Mouse (Mus musculus) ES-Bruce4 (cell line): Measurements from ENCODE around the gene Rfx5. TPM values are rescaled to one million over a fixed set of nuclear protein-coding genes. Genes with fewer than 3 reads are reported as not detected.

Experiments used
- H3K27ac ChIP-seq: 2 replicates; pipeline ENCODE4 v1.5.1; 2012; ENCODE audit warnings: low read length, inconsistent platforms; ENCODE audit not compliant: insufficient read depth
- H3K27me3 ChIP-seq: 2 replicates; pipeline ENCODE4 v1.6.1; 2012; ENCODE audit warnings: mild to moderate bottlenecking, low read length, inconsistent platforms; ENCODE audit not compliant: control insufficient read depth, poor library complexity, insufficient read depth, severe bottlenecking
- H3K36me3 ChIP-seq: 2 replicates; pipeline ENCODE4 v1.6.1; 2012; ENCODE audit warnings: inconsistent platforms, mild to moderate bottlenecking, low read length, moderate library complexity; ENCODE audit not compliant: control insufficient read depth, poor library complexity, insufficient read depth, severe bottlenecking
- H3K4me1 ChIP-seq: one replicate; pipeline ENCODE4 v1.8.1; 2011; ENCODE audit warnings: low read length; ENCODE audit not compliant: control insufficient read depth, insufficient read depth
- H3K4me3 ChIP-seq: 2 replicates; pipeline ENCODE4 v1.5.1; 2011; ENCODE audit warnings: low read depth, mild to moderate bottlenecking, low read length
- H3K9ac ChIP-seq: 2 replicates; pipeline ENCODE4 v1.6.1; 2012; ENCODE audit warnings: low read depth, mild to moderate bottlenecking, inconsistent platforms; ENCODE audit not compliant: poor library complexity, severe bottlenecking
- H3K9me3 ChIP-seq: replicated peaks from 2 replicates; pipeline ENCODE4 v1.6.1; 2012; ENCODE audit warnings: mild to moderate bottlenecking, low read length, inconsistent platforms; ENCODE audit not compliant: control insufficient read depth, poor library complexity, insufficient read depth, severe bottlenecking
- CTCF ChIP-seq: IDR thresholded peaks from one replicate; pipeline ENCODE4 v1.8.1; 2011; ENCODE audit warnings: low read depth, low read length
- EP300 ChIP-seq: IDR thresholded peaks from 2 replicates; pipeline ENCODE4 v1.6.1; 2011; ENCODE audit warnings: low read depth, low read length; ENCODE audit not compliant: insufficient read depth
- POLR2A ChIP-seq: IDR thresholded peaks from one replicate; pipeline ENCODE4 v1.8.1; 2011; ENCODE audit warnings: low read length; ENCODE audit not compliant: insufficient read depth
- polyA plus RNA-seq: library from polyadenylated mRNA; stranded (reverse); fragments of >200 nt; gene quantifications from 2 replicates; pipeline ENCODE4 v1.2.4, GENCODE M21; 2011; ENCODE audit warnings: low read depth; ENCODE audit not compliant: missing spikeins, insufficient read depth, insufficient read length

Gene Rfx5
- polyA plus RNA-seq, 1 experiment, result 24.8 TPM

DNA sequence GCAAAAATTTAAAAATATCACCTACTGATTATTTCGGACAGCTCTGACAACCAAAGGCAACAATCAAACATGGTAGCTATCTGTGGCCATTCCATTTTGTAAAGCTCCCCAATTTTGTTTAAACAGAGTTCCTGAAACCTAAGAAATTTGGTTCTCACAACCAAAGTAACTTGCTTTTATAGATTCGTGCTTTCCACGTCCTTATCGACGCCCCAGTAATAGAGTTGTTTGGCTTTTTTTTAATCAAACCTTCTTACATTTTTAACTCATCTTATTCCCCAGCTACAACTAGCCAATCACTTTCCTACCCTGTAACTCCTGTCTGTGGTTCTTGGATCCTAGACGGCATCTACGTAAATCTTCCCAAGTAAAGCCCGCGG, 501 bp upstream of the Rfx5 start:
- no peak for TF ChIP-seq POLR2A
- no peak for TF ChIP-seq CTCF
- no peak for TF ChIP-seq EP300
- Histone ChIP-seq H3K36me3 (peaks cover 26% of the 10 kb centered on the region), H3K4me3 (peak overlapping the region; percentile 72), H3K9ac (peak overlapping the region; percentile 92), H3K9me3 (no peaks in the 10 kb centered on the region), H3K27ac (peak overlapping the region; percentile 34; the same call in 1 of the 2 replicates), H3K27me3 (no peaks in the 10 kb centered on the region), H3K4me1 (no peaks in the 10 kb centered on the region)

DNA sequence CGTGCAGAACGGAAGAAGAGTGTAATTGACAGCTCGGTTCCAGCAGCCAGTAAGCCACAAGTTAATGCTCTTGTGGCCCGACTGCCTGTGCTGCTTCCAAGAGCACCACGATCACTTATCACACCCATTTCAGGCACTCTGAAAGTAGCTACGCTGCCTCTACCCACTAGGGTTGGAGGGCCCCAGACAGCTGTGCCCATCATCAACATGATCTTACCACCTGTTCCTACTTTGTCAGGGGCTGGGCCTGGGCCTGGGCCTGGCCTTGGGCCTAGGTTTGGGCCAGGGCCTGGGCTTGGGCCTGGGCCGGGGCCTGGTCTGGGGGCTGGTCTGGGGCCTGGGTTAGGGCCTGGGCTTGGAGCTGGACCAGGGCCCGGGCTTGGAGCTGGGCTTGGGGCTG, 4.4 kb downstream of the Rfx5 start:
- H3K9me3 ChIP-seq, result no peaks in the 10 kb centered on the region
- no peak overlapping the region for H3K4me3 ChIP-seq
- H3K9ac ChIP-seq, result no peak overlapping the region
- peaks cover 31% of the 10 kb centered on the region for H3K36me3 ChIP-seq
- TF ChIP-seq CTCF (no peak), EP300 (no peak), POLR2A (no peak)
- peaks cover 3% of the 10 kb centered on the region for H3K4me1 ChIP-seq
- no peak overlapping the region for H3K27ac ChIP-seq
- H3K27me3 ChIP-seq, result no peaks in the 10 kb centered on the region

DNA sequence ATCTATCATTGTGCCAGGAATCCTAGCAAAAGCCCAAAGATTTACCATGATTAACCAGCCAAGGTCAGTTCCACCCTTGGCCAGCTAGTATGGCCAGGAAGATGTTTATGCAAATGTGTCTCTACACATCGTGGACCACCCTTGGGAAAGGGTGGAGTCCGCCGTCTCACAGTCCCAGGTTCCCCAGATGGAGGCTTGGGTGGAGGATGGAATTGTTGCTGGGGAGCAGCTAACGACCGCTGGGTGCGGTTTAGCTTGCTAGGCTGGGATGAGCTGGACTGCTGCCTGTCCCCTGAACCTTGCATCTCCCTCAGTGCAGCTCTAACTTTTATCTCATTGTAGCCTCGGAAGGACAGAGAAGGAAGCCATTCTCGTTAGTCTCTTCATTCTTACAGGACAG, 6.0 kb downstream of the Rfx5 start:
- H3K27ac ChIP-seq, result peak overlapping the region; percentile 73
- no peak overlapping the region for H3K9ac ChIP-seq
- no peak overlapping the region for H3K4me3 ChIP-seq
- no peaks in the 10 kb centered on the region for H3K9me3 ChIP-seq
- H3K4me1 ChIP-seq, result peaks cover 3% of the 10 kb centered on the region
- TF ChIP-seq EP300 (peak; percentile 79; the same call in 1 of the 2 replicates), POLR2A (no peak)
- no peaks in the 10 kb centered on the region for H3K27me3 ChIP-seq
- H3K36me3 ChIP-seq, result peaks cover 31% of the 10 kb centered on the region

DNA sequence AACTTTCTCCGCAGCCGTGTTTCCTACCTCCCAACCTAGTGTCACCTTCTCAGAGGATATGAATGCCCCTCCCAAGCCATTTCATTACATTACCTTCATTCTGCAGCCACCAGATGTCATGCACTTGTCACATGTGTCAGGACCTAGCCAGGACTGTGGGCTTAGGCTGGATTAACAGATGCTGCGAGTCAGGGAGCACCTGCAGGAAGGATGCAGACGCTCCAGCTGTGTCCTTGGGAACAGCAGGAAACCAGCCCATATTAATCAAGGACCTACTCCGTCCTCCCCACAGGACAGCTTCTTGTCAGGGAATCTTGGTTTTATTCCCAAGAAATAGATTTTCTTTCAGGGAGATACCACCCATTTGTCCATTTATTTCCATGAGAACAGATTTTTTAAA, 6.4 kb downstream of the Rfx5 start:
- no peak overlapping the region for H3K4me3 ChIP-seq
- peaks cover 31% of the 10 kb centered on the region for H3K36me3 ChIP-seq
- peak; percentile 62; the same call in 1 of the 2 replicates for TF ChIP-seq EP300
- no peak for TF ChIP-seq CTCF
- no peak for TF ChIP-seq POLR2A
- peak overlapping the region; percentile 73 for H3K27ac ChIP-seq
- peaks cover 3% of the 10 kb centered on the region for H3K4me1 ChIP-seq
- no peaks in the 10 kb centered on the region for H3K9me3 ChIP-seq
- no peak overlapping the region for H3K9ac ChIP-seq
- H3K27me3 ChIP-seq, result no peaks in the 10 kb centered on the region

DNA sequence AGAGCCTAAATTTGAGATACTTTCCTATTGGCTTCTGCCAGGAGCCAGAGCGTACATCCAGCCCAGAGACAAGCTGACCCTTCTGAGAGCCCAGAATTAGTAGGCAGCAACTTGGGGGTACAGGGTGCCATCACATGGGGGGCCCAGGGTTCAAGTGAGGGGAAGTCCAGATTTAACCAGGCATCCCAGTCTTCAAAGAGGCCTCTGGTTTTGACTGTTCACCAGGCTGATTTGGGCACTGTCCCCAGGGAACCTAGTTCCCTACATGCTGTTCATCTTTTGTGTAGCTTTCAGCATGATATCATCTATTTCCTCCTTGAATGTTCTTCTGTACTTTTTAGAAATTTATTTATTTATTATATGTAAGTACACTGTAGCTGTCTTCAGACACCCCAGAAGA, 11.1 kb downstream of the Rfx5 start:
- no peak for TF ChIP-seq EP300
- no peak overlapping the region for H3K27ac ChIP-seq
- H3K27me3 ChIP-seq, result no peaks in the 10 kb centered on the region
- no peaks in the 10 kb centered on the region for H3K36me3 ChIP-seq
- no peak overlapping the region for H3K4me3 ChIP-seq
- H3K9ac ChIP-seq, result no peak overlapping the region
- no peaks in the 10 kb centered on the region for H3K9me3 ChIP-seq
- peaks cover 3% of the 10 kb centered on the region for H3K4me1 ChIP-seq

DNA sequence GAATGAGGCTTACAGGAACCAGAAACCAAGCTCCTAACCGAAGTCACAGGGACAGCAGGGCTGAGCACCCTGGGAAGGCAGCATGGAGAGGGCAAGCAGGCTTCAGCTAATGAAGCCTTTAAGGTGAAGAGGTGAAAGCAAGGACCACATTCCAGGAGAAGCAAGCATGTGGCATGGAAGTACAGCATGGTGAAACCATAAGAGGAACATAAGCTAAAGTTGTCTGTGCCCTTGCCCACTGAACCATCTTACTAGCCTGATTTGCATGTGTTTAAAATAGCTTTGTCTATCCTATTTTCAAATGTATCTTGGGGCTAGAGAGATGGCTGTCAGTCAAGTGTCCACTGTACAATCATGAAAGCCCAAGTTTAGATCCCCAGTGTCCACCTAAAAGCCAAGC, 12.0 kb downstream of the Rfx5 start:
- Histone ChIP-seq H3K9me3 (no peaks in the 10 kb centered on the region), H3K27me3 (no peaks in the 10 kb centered on the region), H3K36me3 (no peaks in the 10 kb centered on the region), H3K4me1 (peaks cover 3% of the 10 kb centered on the region), H3K4me3 (no peak overlapping the region), H3K9ac (no peak overlapping the region), H3K27ac (no peak overlapping the region)
- TF ChIP-seq CTCF (no peak), POLR2A (no peak), EP300 (no peak)
